Mouse (Mus musculus) kidney, postnatal 14 days (tissue): ENCODE measurements at regions not wholly inside any gene's neighbourhood (a gene's known extent, or its start where the extent isn't known, plus 50 kb on each side); places are given as distances from the start of the nearest gene placed in this dataset.
"Not testable (repeated sequence)": the region's sequence is repeated elsewhere in the genome, so short reads cannot be mapped to it uniquely, and the experiment has no call there.

ENCODE experiments used
- DNase-seq: peaks from one replicate; pipeline ENCODE4 v3.0.0; 2022; ENCODE audit warnings: mixed read lengths

- DNase-seq: no peak
Observed at GRCm38 (mm10) chr3:117112766-117113165, 144.0 kb upstream of the Palmd start.

- no peak for DNase-seq
Observed at GRCm38 (mm10) chr3:117112304-117112703, 143.5 kb upstream of the Palmd start.

DNA sequence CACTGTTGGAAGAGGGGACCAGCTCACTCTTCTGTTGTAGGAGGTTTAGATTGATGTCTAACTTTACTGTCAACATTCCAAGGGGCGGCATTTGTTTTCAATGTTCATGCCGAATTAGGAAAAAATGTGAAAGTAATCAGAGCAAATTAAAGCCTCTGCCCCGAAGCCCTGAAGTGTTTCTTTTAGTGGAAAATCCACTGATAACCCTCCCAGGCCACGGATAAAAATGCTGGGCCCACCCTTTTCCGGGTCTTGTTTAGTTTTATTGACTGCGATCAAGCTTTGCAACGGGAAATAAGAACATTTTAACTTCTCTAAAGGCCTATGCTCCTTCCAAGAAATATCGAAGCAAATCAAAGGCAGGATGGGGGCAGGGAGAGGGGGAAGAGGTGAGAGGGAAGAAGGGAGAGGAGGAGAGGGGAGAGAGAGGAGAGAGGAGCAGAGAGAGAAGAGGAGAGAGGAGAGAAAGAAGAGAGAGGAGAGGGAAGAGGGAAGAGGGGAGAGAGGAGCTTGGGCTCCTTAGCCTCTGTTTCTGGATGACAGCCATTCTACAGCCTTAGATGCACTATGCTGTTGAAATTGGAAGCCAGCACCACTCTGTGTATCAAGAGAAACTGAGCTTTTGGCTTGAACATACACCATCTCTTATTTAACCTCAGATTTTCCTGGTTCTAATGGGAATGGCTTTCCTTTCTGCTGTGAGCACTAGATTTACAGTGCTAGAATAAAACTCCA, 140.3 kb upstream of the Palmd start:
- peak; percentile 41 for DNase-seq

GRCm38 (mm10) chr3:117107986-117108385, 139.2 kb upstream of the Palmd start:
- DNase-seq: no peak

GRCm38 (mm10) chr3:117107378-117107777, 138.6 kb upstream of the Palmd start:
- no peak for DNase-seq

GRCm38 (mm10) chr3:117087646-117088045, 118.9 kb upstream of the Palmd start:
- no peak for DNase-seq

DNA sequence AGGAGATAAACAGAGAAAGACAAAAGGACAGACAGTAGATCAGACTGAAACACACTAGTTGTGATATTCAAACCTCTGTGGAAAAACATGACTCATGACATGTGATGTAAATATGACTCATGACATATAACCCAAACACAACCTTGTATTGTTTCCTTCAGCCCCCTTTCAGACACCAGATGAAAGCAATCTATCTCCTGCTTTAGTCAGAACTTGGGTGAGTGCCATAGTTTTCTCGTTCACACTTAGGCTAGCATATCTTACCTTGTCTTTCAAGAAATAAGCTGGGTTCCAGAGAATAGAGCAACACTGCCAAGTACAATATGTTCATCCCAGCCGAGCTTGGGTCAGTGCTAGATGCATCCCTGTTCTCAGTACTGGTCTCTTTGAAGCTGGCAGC, 107.9 kb upstream of the Palmd start:
- DNase-seq: no peak

DNA sequence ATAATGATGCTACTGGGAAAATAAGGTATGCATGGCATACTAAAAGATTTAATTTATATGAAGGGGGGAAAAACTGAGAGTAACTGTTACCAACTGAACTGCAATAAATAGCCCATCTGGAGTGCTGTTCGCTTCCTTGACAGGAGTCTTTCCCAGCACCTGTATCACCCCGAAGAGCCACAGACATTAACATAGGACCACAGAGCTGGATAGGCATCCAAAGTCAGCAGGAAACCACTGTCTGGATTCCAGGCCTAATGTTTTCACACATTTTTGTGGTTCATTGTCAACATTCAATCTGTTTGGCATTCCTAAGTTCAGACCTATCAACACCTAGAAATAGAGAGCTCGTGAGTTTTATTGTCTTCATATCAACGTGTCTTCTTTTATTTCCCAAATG, 104.6 kb upstream of the Palmd start:
- DNase-seq: no peak

DNA sequence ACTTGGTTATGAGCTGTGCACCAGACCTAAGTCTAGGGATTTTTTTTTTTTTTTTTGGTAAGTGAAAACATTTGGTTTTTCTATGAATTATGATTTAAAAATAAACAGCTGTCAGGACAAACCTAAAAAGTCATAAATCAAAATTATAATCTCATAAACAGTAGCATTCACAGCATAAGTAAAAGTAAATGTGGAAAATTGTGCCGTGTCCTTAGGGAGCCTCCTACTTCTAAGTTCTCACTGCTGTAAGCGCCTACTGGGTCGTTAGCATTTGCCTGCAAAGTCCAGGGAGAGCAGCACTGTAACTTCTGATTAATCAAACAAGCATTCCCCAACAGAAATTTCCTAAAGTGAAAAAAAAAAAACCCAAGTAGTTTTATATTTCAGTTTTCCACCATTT, 104.2 kb upstream of the Palmd start:
- peak; percentile 27 for DNase-seq

DNA sequence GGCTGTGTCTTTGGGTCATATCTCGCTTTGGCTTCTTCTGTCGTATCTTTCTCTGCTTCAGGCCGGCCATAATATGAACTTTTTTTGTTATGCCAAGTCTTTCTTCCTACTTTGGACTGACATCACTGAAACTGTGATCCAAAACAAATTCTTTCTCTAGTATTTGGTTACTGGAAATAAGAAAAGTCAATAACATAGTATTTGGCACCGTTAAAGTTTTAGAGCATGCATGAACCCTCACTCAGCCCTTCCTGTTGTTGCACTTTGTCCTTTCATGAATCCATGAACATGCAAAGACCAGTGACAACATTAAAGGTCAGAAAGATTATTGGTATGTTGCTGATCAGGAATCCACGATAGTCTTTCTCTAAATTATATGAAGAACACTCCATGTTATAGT, 103.1 kb upstream of the Palmd start:
- no peak for DNase-seq

GRCm38 (mm10) chr3:117067470-117068053, 98.8 kb upstream of the Palmd start:
- no peak for DNase-seq

GRCm38 (mm10) chr3:117065904-117066303, 97.1 kb upstream of the Palmd start:
- DNase-seq: no peak

GRCm38 (mm10) chr3:117061831-117062230, 93.0 kb upstream of the Palmd start:
- DNase-seq: no peak

DNA sequence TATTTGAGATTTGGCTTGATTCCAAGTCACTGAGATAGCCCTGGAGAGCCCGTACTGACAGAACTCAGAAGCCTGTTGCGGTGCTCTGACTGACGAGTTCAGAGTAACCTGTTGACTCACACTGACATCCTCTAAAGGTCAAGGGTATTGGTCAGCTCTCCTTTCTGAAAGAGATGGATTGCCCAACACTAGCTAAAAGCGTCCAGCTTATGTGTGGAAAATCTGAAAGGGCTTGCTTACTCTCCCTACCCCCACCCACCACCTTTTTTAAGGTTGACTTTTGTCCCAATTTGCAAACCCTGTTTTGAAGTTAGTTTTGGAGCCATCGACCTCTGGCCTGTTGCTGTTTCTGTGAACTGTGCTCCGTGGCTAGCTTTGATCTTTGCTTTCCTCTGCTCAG, 92.4 kb upstream of the Palmd start:
- DNase-seq: no peak

GRCm38 (mm10) chr3:117054711-117055110, 85.9 kb upstream of the Palmd start:
- not testable (repeated sequence) for DNase-seq

- no peak for DNase-seq
Observed at GRCm38 (mm10) chr3:117051431-117051830, 82.6 kb upstream of the Palmd start.

- no peak for DNase-seq
Observed at GRCm38 (mm10) chr3:117050909-117051308, 82.1 kb upstream of the Palmd start.

DNA sequence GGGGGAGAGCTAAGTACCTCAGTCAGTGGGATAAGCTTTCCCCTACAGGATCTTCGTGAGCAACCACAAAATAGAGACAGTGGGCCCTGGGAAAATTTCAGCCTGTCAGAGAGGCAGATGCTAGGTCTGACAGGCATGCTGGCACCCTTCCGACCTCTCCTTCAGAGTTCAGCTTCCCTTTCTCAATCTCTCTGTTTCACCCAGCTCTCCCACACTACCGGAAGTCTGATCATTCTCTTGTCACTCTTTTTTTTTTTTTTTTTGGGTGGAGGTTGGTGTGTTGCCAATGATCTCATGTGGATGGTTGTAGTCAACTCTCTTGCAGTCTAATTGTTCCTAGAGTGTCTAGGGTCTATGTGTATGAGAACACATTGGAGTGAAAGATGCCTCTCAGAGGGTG, 80.6 kb upstream of the Palmd start:
- DNase-seq: no peak

- DNase-seq: no peak
Observed at GRCm38 (mm10) chr3:117044809-117045208, 76.0 kb upstream of the Palmd start.

DNA sequence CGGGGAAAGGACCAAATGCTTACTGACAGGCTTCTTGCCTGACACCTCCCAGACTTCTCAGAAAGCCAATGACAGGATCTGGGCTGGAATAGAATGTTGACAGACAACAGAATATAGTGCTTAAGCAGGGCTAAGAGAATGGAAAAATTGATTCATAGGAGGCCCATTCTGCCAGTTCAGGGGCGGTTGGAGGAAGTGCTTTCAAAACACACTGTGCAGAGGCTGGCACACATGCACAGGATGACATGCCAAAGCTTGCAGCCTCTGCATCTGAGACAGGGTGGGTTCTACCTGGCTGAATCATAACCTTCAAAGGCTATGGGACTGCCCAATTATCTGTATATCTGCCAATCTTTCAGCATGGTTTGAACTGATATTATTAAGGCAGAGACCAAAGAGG, 75.5 kb upstream of the Palmd start:
- no peak for DNase-seq

GRCm38 (mm10) chr3:117038928-117039300, 70.1 kb upstream of the Palmd start:
- DNase-seq: no peak

DNA sequence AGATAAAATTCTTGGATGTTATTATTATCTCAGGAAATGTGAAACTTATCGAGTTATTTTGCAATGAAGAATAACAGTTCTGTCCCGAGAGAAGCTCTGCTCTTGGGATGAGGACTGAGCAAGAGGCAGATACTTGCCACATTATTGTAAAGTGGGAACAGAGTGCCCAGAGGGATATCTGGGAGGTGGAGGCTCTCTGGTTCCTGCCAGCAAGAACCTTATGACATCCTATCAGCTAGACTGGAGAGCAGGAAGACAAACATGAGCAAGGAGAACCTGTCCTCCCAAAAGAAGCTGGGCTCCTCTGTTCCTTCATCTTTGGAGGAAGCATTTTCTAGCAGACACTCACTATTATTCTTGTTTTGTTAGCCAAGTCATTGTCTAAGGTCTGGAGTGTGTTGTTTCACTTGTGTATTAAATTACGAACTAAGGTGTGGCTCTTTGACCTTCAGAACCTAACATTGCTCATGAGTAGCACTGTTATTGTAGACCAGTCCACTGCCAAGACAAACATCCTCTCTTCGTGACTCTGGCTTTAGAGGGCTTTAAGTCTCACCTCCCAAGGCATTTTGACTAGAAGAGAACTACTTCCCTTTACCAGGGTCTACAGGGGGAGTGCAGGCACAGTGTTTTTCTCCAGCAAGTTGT, 69.6 kb upstream of the Palmd start:
- DNase-seq: no peak
